Mouse (Mus musculus) heart, postnatal 0 days (tissue): Measurements from ENCODE around the gene Vegfa.

Experiments
- CTCF ChIP-seq: IDR thresholded peaks from 2 replicates; pipeline ENCODE4 v1.5.1; 2016; ENCODE audit warnings: antibody characterized with exemption, control low read depth, low read depth
- EP300 ChIP-seq: IDR thresholded peaks from 2 replicates; pipeline ENCODE4 v1.6.1; 2016; ENCODE audit warnings: antibody characterized with exemption, low read depth

GRCm38 (mm10) chr17:46020579-46020978, 11.6 kb downstream of the Vegfa start:
- no peak for TF ChIP-seq CTCF
- TF ChIP-seq EP300 = no peak
